Mouse (Mus musculus): Measurements from ENCODE around the gene Ckap5. TPM values are rescaled to one million over a fixed set of nuclear protein-coding genes. Genes with fewer than 3 reads are reported as not detected.
"Not testable (repeated sequence)": the region's sequence is repeated elsewhere in the genome, so short reads cannot be mapped to it uniquely, and the experiment has no call there.

Gene Ckap5
- polyA plus RNA-seq (2012; ENCODE audit: insufficient read depth, insufficient read length, low replicate concordance, missing spikeins) = 291 and 393 TPM in 2 replicates

- 1% methylated on average over 64 of the region's 64 CpGs for WGBS
- TF ChIP-seq POLR2A (IDR thresholded peaks at IDR 0.05; ENCODE audit: insufficient read depth, low read depth, low read length) (peak; percentile 45; the same call in 1 of the 2 replicates), CTCF (IDR thresholded peaks at IDR 0.05; ENCODE audit: insufficient read depth, low read depth, low read length) (no peak)
- H3K4me1 ChIP-seq (ENCODE audit: control insufficient read depth, insufficient read depth, low read length) = no peaks in the 10 kb centered on the region
- H3K4me3 ChIP-seq (ENCODE audit: insufficient read depth, low read depth, low read length) = peak within 1 kb of the TSS; percentile 90
- no peak within 1 kb of the TSS for H3K27ac ChIP-seq (ENCODE audit: insufficient read depth, low read depth, low read length)
Observed at GRCm38 (mm10) chr2:91526294-91527146, at the start of gene Ckap5. Gene Ckap5 (plus strand): TSS chr2:91526762.

- Histone ChIP-seq H3K4me1 (ENCODE audit: control insufficient read depth, insufficient read depth, low read length) (peaks cover 12% of the 10 kb centered on the region), H3K27ac (ENCODE audit: insufficient read depth, low read depth, low read length) (no peak overlapping the region), H3K4me3 (ENCODE audit: insufficient read depth, low read depth, low read length) (no peak overlapping the region)
- TF ChIP-seq POLR2A (IDR thresholded peaks at IDR 0.05; ENCODE audit: insufficient read depth, low read depth, low read length) = no peak
- TF ChIP-seq CTCF (IDR thresholded peaks at IDR 0.05; ENCODE audit: insufficient read depth, low read depth, low read length) = no peak
- WGBS = 68% methylated on average over 7 of the region's 7 CpGs
Observed at GRCm38 (mm10) chr2:91476841-91477240, 49.7 kb upstream of the Ckap5 start.

- WGBS = 56% methylated on average over 9 of the region's 9 CpGs
Observed at GRCm38 (mm10) chr2:91480399-91480801, 46.2 kb upstream of the Ckap5 start.

GRCm38 (mm10) chr2:91480805-91481514 is 45.6 kb upstream of the Ckap5 start:
- WGBS = 36% methylated on average over 6 of the region's 6 CpGs
- Histone ChIP-seq H3K27ac (ENCODE audit: insufficient read depth, low read depth, low read length) (no peak overlapping the region), H3K4me3 (ENCODE audit: insufficient read depth, low read depth, low read length) (no peak overlapping the region), H3K4me1 (ENCODE audit: control insufficient read depth, insufficient read depth, low read length) (peaks cover 7% of the 10 kb centered on the region; the same call in 1 of the 2 replicates)
- TF ChIP-seq CTCF (IDR thresholded peaks at IDR 0.05; ENCODE audit: insufficient read depth, low read depth, low read length) (no peak), POLR2A (IDR thresholded peaks at IDR 0.05; ENCODE audit: insufficient read depth, low read depth, low read length) (no peak)

More at GRCm38 (mm10) chr2:91480399-91480801, 46.2 kb upstream of the Ckap5 start:
- Histone ChIP-seq H3K27ac (ENCODE audit: insufficient read depth, low read depth, low read length) (no peak overlapping the region), H3K4me1 (ENCODE audit: control insufficient read depth, insufficient read depth, low read length) (peaks cover 7% of the 10 kb centered on the region; the same call in 1 of the 2 replicates), H3K4me3 (ENCODE audit: insufficient read depth, low read depth, low read length) (no peak overlapping the region)
- TF ChIP-seq POLR2A (IDR thresholded peaks at IDR 0.05; ENCODE audit: insufficient read depth, low read depth, low read length) = no peak
- TF ChIP-seq CTCF (IDR thresholded peaks at IDR 0.05; ENCODE audit: insufficient read depth, low read depth, low read length) = no peak

DNA sequence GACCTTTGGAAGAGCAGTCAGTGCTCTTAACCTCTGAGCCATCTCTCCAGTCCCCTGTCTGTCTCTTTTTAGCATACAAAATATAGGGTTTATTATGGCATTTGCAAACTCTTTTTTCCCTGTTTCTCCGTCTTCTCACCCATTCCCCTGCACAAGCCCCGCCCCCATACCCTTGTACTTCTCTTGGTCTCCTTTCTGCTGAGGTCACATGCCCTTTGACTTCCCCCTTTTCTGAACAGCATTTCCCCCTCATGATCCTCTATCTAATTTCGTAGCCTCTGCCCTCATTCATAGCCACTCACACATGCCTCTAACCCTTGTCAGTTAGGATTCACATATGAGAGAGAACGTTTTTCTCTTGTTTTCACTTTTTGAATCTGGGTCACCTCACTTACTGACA is 41.9 kb upstream of the Ckap5 start:
- H3K4me1 ChIP-seq (ENCODE audit: control insufficient read depth, insufficient read depth, low read length) = peaks cover 3% of the 10 kb centered on the region; the same call in 1 of the 2 replicates
- TF ChIP-seq POLR2A (IDR thresholded peaks at IDR 0.05; ENCODE audit: insufficient read depth, low read depth, low read length) (no peak), CTCF (IDR thresholded peaks at IDR 0.05; ENCODE audit: insufficient read depth, low read depth, low read length) (no peak)
- no peak overlapping the region for H3K27ac ChIP-seq (ENCODE audit: insufficient read depth, low read depth, low read length)
- WGBS = 83% methylated on average over 4 of the region's 4 CpGs
- H3K4me3 ChIP-seq (ENCODE audit: insufficient read depth, low read depth, low read length) = no peak overlapping the region

DNA sequence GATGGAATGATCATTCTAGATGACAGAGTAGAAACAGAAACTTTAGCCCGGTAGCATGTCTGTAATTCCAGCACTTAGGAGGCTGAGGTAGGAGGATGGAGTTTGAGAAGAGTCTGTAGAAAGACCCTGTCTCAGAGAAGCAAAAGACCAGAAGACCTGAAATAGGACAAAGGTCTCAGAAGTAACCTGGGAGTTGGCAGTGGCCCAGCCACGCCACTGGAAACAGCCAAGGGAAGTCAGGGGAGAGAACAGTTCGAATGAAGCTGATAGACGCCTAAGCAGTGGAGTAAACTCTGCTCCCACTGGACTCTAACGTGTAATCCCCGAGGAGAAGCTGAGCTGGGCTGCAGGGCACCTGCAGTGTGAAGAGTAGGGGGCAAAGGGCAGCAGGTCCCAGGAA is 41.3 kb upstream of the Ckap5 start:
- 81% methylated on average over 6 of the region's 6 CpGs for WGBS
- no peak overlapping the region for H3K4me3 ChIP-seq (ENCODE audit: insufficient read depth, low read depth, low read length)
- TF ChIP-seq POLR2A (IDR thresholded peaks at IDR 0.05; ENCODE audit: insufficient read depth, low read depth, low read length) = no peak
- TF ChIP-seq CTCF (IDR thresholded peaks at IDR 0.05; ENCODE audit: insufficient read depth, low read depth, low read length) = no peak
- peaks cover 3% of the 10 kb centered on the region; the same call in 1 of the 2 replicates for H3K4me1 ChIP-seq (ENCODE audit: control insufficient read depth, insufficient read depth, low read length)
- H3K27ac ChIP-seq (ENCODE audit: insufficient read depth, low read depth, low read length) = no peak overlapping the region

- H3K4me1 ChIP-seq (ENCODE audit: control insufficient read depth, insufficient read depth, low read length); H3K4me3 ChIP-seq (ENCODE audit: insufficient read depth, low read depth, low read length); H3K27ac ChIP-seq (ENCODE audit: insufficient read depth, low read depth, low read length): not testable (repeated sequence)
- WGBS = 43% methylated on average over 3 of the region's 3 CpGs
Observed at GRCm38 (mm10) chr2:91487295-91487694, 39.3 kb upstream of the Ckap5 start.

DNA sequence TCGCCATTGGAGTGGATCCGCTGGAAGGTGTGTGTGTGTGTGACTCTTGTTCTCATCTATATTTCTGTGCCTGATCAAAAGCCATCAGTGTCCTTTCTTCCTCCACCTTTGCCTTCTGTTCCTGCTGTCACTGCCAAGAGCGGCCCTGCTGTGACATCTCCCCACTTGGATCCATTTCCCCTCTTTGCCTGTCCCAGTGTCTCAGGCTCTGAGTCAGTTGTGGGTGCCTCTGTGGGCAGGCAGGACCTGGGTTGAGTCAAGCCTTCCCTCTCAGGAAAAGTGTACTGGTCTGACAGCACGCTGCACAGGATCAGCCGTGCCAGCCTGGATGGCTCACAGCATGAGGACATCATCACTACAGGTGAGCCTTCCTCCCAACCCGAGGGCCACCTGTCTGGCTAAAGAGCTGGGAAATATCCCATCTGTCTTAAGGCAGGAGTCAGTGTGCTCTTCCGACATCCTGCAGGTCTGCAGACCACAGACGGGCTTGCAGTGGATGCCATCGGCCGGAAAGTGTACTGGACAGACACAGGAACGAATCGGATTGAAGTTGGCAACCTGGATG is 34.4 kb upstream of the Ckap5 start:
- H3K27ac ChIP-seq (ENCODE audit: insufficient read depth, low read depth, low read length) = no peak overlapping the region
- H3K4me1 ChIP-seq (ENCODE audit: control insufficient read depth, insufficient read depth, low read length) = no peaks in the 10 kb centered on the region
- no peak for TF ChIP-seq CTCF (IDR thresholded peaks at IDR 0.05; ENCODE audit: insufficient read depth, low read depth, low read length)
- TF ChIP-seq POLR2A (IDR thresholded peaks at IDR 0.05; ENCODE audit: insufficient read depth, low read depth, low read length) = no peak
- 94% methylated on average over 12 of the region's 12 CpGs for WGBS
- H3K4me3 ChIP-seq (ENCODE audit: insufficient read depth, low read depth, low read length) = no peak overlapping the region

- Histone ChIP-seq H3K4me1 (ENCODE audit: control insufficient read depth, insufficient read depth, low read length) (no peaks in the 10 kb centered on the region), H3K27ac (ENCODE audit: insufficient read depth, low read depth, low read length) (no peak overlapping the region), H3K4me3 (ENCODE audit: insufficient read depth, low read depth, low read length) (no peak overlapping the region)
- WGBS = 96% methylated on average over 9 of the region's 9 CpGs
- no peak for TF ChIP-seq CTCF (IDR thresholded peaks at IDR 0.05; ENCODE audit: insufficient read depth, low read depth, low read length)
- TF ChIP-seq POLR2A (IDR thresholded peaks at IDR 0.05; ENCODE audit: insufficient read depth, low read depth, low read length) = no peak
Observed at GRCm38 (mm10) chr2:91493981-91494380, 32.6 kb upstream of the Ckap5 start.
